Mouse (Mus musculus) adrenal gland, adult 8-10 months (tissue): ENCODE data around the gene Slc9a8. TPM values are rescaled to one million over a fixed set of nuclear protein-coding genes. Genes with fewer than 3 reads are reported as not detected.

ENCODE experiments used
- DNase-seq: peaks from one replicate; pipeline ENCODE4 v3.0.0; 2022
- total RNA-seq, 4 experiments: library from RNA; stranded (reverse); gene quantifications; 2 replicates each; pipeline ENCODE4 v1.2.4; 2022

The Slc9a8 gene
- total RNA-seq, 4 experiments from 2014 or later = 39.8 to 87.3 (median 53.6) TPM

- DNase-seq = peak; percentile 57
Measured at GRCm38 (mm10) chr2:167415970-167416563, 5.4 kb upstream of the Slc9a8 start.

- DNase-seq = no peak
Measured at GRCm38 (mm10) chr2:167417048-167417447, 4.5 kb upstream of the Slc9a8 start.

- DNase-seq = peak; percentile 51
Measured at GRCm38 (mm10) chr2:167417694-167418093, 3.8 kb upstream of the Slc9a8 start.

- no peak for DNase-seq
Measured at GRCm38 (mm10) chr2:167419204-167419603, 2.3 kb upstream of the Slc9a8 start.

- no peak for DNase-seq
Measured at GRCm38 (mm10) chr2:167420811-167421241, 686 bp upstream of the Slc9a8 start.

GRCm38 (mm10) chr2:167422150-167422470 is 598 bp downstream of the Slc9a8 start:
- DNase-seq = no peak

- DNase-seq = no peak
Measured at GRCm38 (mm10) chr2:167423031-167423611, 1.6 kb downstream of the Slc9a8 start.

GRCm38 (mm10) chr2:167424040-167424439 is 2.5 kb downstream of the Slc9a8 start:
- DNase-seq = no peak

GRCm38 (mm10) chr2:167424516-167424915 is 3.0 kb downstream of the Slc9a8 start:
- DNase-seq = no peak

- no peak for DNase-seq
Measured at GRCm38 (mm10) chr2:167425407-167425806, 3.9 kb downstream of the Slc9a8 start.

- DNase-seq = no peak
Measured at GRCm38 (mm10) chr2:167429596-167429995, 8.1 kb downstream of the Slc9a8 start.

GRCm38 (mm10) chr2:167430737-167431417 is 9.4 kb downstream of the Slc9a8 start:
- no peak for DNase-seq

- no peak for DNase-seq
Measured at GRCm38 (mm10) chr2:167431418-167431776, 9.9 kb downstream of the Slc9a8 start.

- DNase-seq = no peak
Measured at GRCm38 (mm10) chr2:167434570-167434969, 13.1 kb downstream of the Slc9a8 start.

GRCm38 (mm10) chr2:167435631-167436030 is 14.1 kb downstream of the Slc9a8 start:
- no peak for DNase-seq

- no peak for DNase-seq
Measured at GRCm38 (mm10) chr2:167436371-167436770, 14.9 kb downstream of the Slc9a8 start.

- DNase-seq = no peak
Measured at GRCm38 (mm10) chr2:167439422-167439821, 17.9 kb downstream of the Slc9a8 start.

GRCm38 (mm10) chr2:167443411-167444193 is 22.1 kb downstream of the Slc9a8 start:
- no peak for DNase-seq

- peak; percentile 47 for DNase-seq
Measured at GRCm38 (mm10) chr2:167445911-167446780, 24.6 kb downstream of the Slc9a8 start.

- no peak for DNase-seq
Measured at GRCm38 (mm10) chr2:167447207-167447606, 25.7 kb downstream of the Slc9a8 start.

- DNase-seq = no peak
Measured at GRCm38 (mm10) chr2:167447629-167448028, 26.1 kb downstream of the Slc9a8 start.
